Mouse (Mus musculus): ENCODE measurements around the gene Vps8. TPM values are rescaled to one million over a fixed set of nuclear protein-coding genes. Genes with fewer than 3 reads are reported as not detected.

Vps8 gene
- polyA plus RNA-seq, 1 experiment = 15.3 TPM

- H3K27me3 ChIP-seq (ENCODE audit: control insufficient read depth, insufficient read depth, low read length) = no peaks in the 10 kb centered on the region
- H3K4me1 ChIP-seq (replicated peaks; ENCODE audit: control insufficient read depth, insufficient read depth, low read length) = no peaks in the 10 kb centered on the region
- 93% methylated on average over 4 of the region's 4 CpGs for WGBS
- no peak for DNase-seq
- H3K36me3 ChIP-seq (ENCODE audit: control insufficient read depth, insufficient read depth, low read length) = no peaks in the 10 kb centered on the region
- H3K27ac ChIP-seq (ENCODE audit: control insufficient read depth, insufficient read depth, low read length) = no peak overlapping the region
- H3K4me3 ChIP-seq (ENCODE audit: control insufficient read depth, insufficient read depth, low read length) = no peak overlapping the region
- TF ChIP-seq CTCF (IDR thresholded peaks at IDR 0.05; ENCODE audit: borderline replicate concordance, control insufficient read depth, extremely low read depth, insufficient read depth, low read length, poor library complexity) = no peak
- TF ChIP-seq POLR2A (IDR thresholded peaks at IDR 0.05; ENCODE audit: control insufficient read depth, extremely low read depth, insufficient read depth, low read length, poor library complexity) = no peak
Observed at GRCm38 (mm10) chr16:21498984-21499383, 76.1 kb downstream of the Vps8 start.

GRCm38 (mm10) chr16:21499656-21500055 lies 76.7 kb downstream of the Vps8 start:
- H3K4me1 ChIP-seq (replicated peaks; ENCODE audit: control insufficient read depth, insufficient read depth, low read length) = no peaks in the 10 kb centered on the region
- no peaks in the 10 kb centered on the region for H3K36me3 ChIP-seq (ENCODE audit: control insufficient read depth, insufficient read depth, low read length)
- 91% methylated on average over 7 of the region's 7 CpGs for WGBS
- no peaks in the 10 kb centered on the region for H3K27me3 ChIP-seq (ENCODE audit: control insufficient read depth, insufficient read depth, low read length)
- no peak for DNase-seq
- H3K4me3 ChIP-seq (ENCODE audit: control insufficient read depth, insufficient read depth, low read length) = no peak overlapping the region
- no peak overlapping the region for H3K27ac ChIP-seq (ENCODE audit: control insufficient read depth, insufficient read depth, low read length)
- TF ChIP-seq CTCF (IDR thresholded peaks at IDR 0.05; ENCODE audit: borderline replicate concordance, control insufficient read depth, extremely low read depth, insufficient read depth, low read length, poor library complexity) = no peak
- no peak for TF ChIP-seq POLR2A (IDR thresholded peaks at IDR 0.05; ENCODE audit: control insufficient read depth, extremely low read depth, insufficient read depth, low read length, poor library complexity)

GRCm38 (mm10) chr16:21518833-21519232 lies 95.9 kb downstream of the Vps8 start:
- Histone ChIP-seq H3K4me3 (ENCODE audit: control insufficient read depth, insufficient read depth, low read length) (no peak overlapping the region), H3K27ac (ENCODE audit: control insufficient read depth, insufficient read depth, low read length) (no peak overlapping the region), H3K4me1 (replicated peaks; ENCODE audit: control insufficient read depth, insufficient read depth, low read length) (no peaks in the 10 kb centered on the region), H3K36me3 (ENCODE audit: control insufficient read depth, insufficient read depth, low read length) (no peaks in the 10 kb centered on the region), H3K27me3 (ENCODE audit: control insufficient read depth, insufficient read depth, low read length) (no peaks in the 10 kb centered on the region)
- no peak for DNase-seq
- WGBS = 95% methylated on average over 9 of the region's 9 CpGs
- TF ChIP-seq CTCF (IDR thresholded peaks at IDR 0.05; ENCODE audit: borderline replicate concordance, control insufficient read depth, extremely low read depth, insufficient read depth, low read length, poor library complexity) (no peak), POLR2A (IDR thresholded peaks at IDR 0.05; ENCODE audit: control insufficient read depth, extremely low read depth, insufficient read depth, low read length, poor library complexity) (no peak)

GRCm38 (mm10) chr16:21519785-21520184 lies 96.9 kb downstream of the Vps8 start:
- no peak overlapping the region for H3K27ac ChIP-seq (ENCODE audit: control insufficient read depth, insufficient read depth, low read length)
- TF ChIP-seq CTCF (IDR thresholded peaks at IDR 0.05; ENCODE audit: borderline replicate concordance, control insufficient read depth, extremely low read depth, insufficient read depth, low read length, poor library complexity) (no peak), POLR2A (IDR thresholded peaks at IDR 0.05; ENCODE audit: control insufficient read depth, extremely low read depth, insufficient read depth, low read length, poor library complexity) (no peak)
- H3K36me3 ChIP-seq (ENCODE audit: control insufficient read depth, insufficient read depth, low read length) = no peaks in the 10 kb centered on the region
- DNase-seq = no peak
- no peak overlapping the region for H3K4me3 ChIP-seq (ENCODE audit: control insufficient read depth, insufficient read depth, low read length)
- no peaks in the 10 kb centered on the region for H3K27me3 ChIP-seq (ENCODE audit: control insufficient read depth, insufficient read depth, low read length)
- H3K4me1 ChIP-seq (replicated peaks; ENCODE audit: control insufficient read depth, insufficient read depth, low read length) = no peaks in the 10 kb centered on the region

- Histone ChIP-seq H3K4me3 (ENCODE audit: control insufficient read depth, insufficient read depth, low read length) (no peak overlapping the region), H3K4me1 (replicated peaks; ENCODE audit: control insufficient read depth, insufficient read depth, low read length) (no peaks in the 10 kb centered on the region), H3K36me3 (ENCODE audit: control insufficient read depth, insufficient read depth, low read length) (no peaks in the 10 kb centered on the region), H3K27me3 (ENCODE audit: control insufficient read depth, insufficient read depth, low read length) (no peaks in the 10 kb centered on the region), H3K27ac (ENCODE audit: control insufficient read depth, insufficient read depth, low read length) (no peak overlapping the region)
- WGBS = 83% methylated on average over 4 of the region's 4 CpGs
- TF ChIP-seq POLR2A (IDR thresholded peaks at IDR 0.05; ENCODE audit: control insufficient read depth, extremely low read depth, insufficient read depth, low read length, poor library complexity) (no peak), CTCF (IDR thresholded peaks at IDR 0.05; ENCODE audit: borderline replicate concordance, control insufficient read depth, extremely low read depth, insufficient read depth, low read length, poor library complexity) (no peak)
- no peak for DNase-seq
Observed at GRCm38 (mm10) chr16:21523738-21524137, 100.8 kb downstream of the Vps8 start.

- Histone ChIP-seq H3K27ac (ENCODE audit: control insufficient read depth, insufficient read depth, low read length) (no peak overlapping the region), H3K27me3 (ENCODE audit: control insufficient read depth, insufficient read depth, low read length) (no peaks in the 10 kb centered on the region), H3K4me1 (replicated peaks; ENCODE audit: control insufficient read depth, insufficient read depth, low read length) (no peaks in the 10 kb centered on the region), H3K4me3 (ENCODE audit: control insufficient read depth, insufficient read depth, low read length) (no peak overlapping the region), H3K36me3 (ENCODE audit: control insufficient read depth, insufficient read depth, low read length) (no peaks in the 10 kb centered on the region)
- WGBS = 100% methylated on average over 1 of the region's 1 CpGs
- TF ChIP-seq CTCF (IDR thresholded peaks at IDR 0.05; ENCODE audit: borderline replicate concordance, control insufficient read depth, extremely low read depth, insufficient read depth, low read length, poor library complexity) = no peak
- TF ChIP-seq POLR2A (IDR thresholded peaks at IDR 0.05; ENCODE audit: control insufficient read depth, extremely low read depth, insufficient read depth, low read length, poor library complexity) = no peak
- DNase-seq = no peak
Observed at GRCm38 (mm10) chr16:21525376-21525775, 102.5 kb downstream of the Vps8 start.
